Comparison of ENCODE assay signal across 21 mouse cellular contexts in genomic region chr15:6404172-6404571, GRCm38 (mm10). TPM values are rescaled to one million over a fixed set of nuclear protein-coding genes. Genes with fewer than 3 reads are reported as not detected.
"Had no signal": no experiment of that assay in that cellular context is flagged by ENCODE, and none has a peak within 500 bp of the region (broad histone marks: within the 10 kb centered on the region; RNA-seq: fewer than 3 reads in every experiment).

No protein-coding gene starts in this region.

- H3K36me3 ChIP-seq: midbrain, embryonic 15.5 days; neural tube, embryonic 13.5 days had no signal

- H3K27ac ChIP-seq: liver, embryonic 14.5 days; midbrain, embryonic 15.5 days; neural tube, embryonic 13.5 days had no signal

- DNase-seq: kidney, postnatal 25 days; layer of hippocampus, adult 9-11 months; lung, adult 18-20 months; lung, postnatal 4 days; retina, postnatal 1 day; right cerebral cortex, postnatal 4 days; spleen, adult 18-20 months; thymus, adult 18-20 months; thymus, postnatal 25 days had no signal

- ATAC-seq: inflammation-experienced regulatory T-cells, adult 6 months; intestine, postnatal 0 days; midbrain, embryonic 15.5 days had no signal

- H3K4me1 ChIP-seq: megakaryocyte, embryonic 14.5 days; midbrain, embryonic 15.5 days; neural tube, embryonic 13.5 days had no signal

- H3K27me3 ChIP-seq: megakaryocyte, embryonic 14.5 days; midbrain, embryonic 15.5 days; neural tube, embryonic 13.5 days had no signal

- H3K9ac ChIP-seq: liver, embryonic 14.5 days; midbrain, embryonic 15.5 days; neural tube, embryonic 13.5 days had no signal

- H3K9me3 ChIP-seq: megakaryocyte, embryonic 14.5 days; midbrain, embryonic 15.5 days; neural tube, embryonic 13.5 days had no signal

- H3K4me2 ChIP-seq: midbrain, embryonic 11.5 days; midbrain, embryonic 15.5 days; neural tube, embryonic 13.5 days had no signal

- H3K4me3 ChIP-seq: megakaryocyte, embryonic 14.5 days; midbrain, embryonic 15.5 days; neural tube, embryonic 13.5 days had no signal

RNA-seq across cellular contexts. Expression of gene C9, which starts 41.0 kb away (rescaled TPM):
- total RNA-seq: left cerebral cortex, postnatal 36 days; monocyte, adult 5-6 weeks had no signal
- polyA plus RNA-seq: inflammation-experienced regulatory T-cells, adult 6 months; kidney, embryonic 14.5 days; lung, embryonic 16.5 days; midbrain, embryonic 11.5 days; midbrain, embryonic 15.5 days; neural tube, embryonic 13.5 days; stomach, embryonic 14.5 days had no signal
